Mouse (Mus musculus): Measurements from ENCODE around the gene Iqgap2. TPM values are rescaled to one million over a fixed set of nuclear protein-coding genes. Genes with fewer than 3 reads are reported as not detected.
A peak's percentile ranks its signal among the peaks of the same experiment; 100 is the strongest.

Gene Iqgap2
- polyA plus RNA-seq, 1 experiment = 0.06 TPM

- H3K36me3 ChIP-seq (ENCODE audit: control insufficient read depth, insufficient read depth) = no peaks in the 10 kb centered on the region
- H3K79me3 ChIP-seq (ENCODE audit: low read depth) = no peaks in the 10 kb centered on the region
- TF ChIP-seq CEBPB (IDR thresholded peaks at IDR 0.05; ENCODE audit: low read depth) (no peak), CTCF (IDR thresholded peaks at IDR 0.05; ENCODE audit: control insufficient read depth, insufficient read depth, insufficient read length) (peak; percentile 13)
- no peak overlapping the region for H3ac ChIP-seq (ENCODE audit: control insufficient read depth, insufficient read length, low read depth)
- no peaks in the 10 kb centered on the region for H3K79me2 ChIP-seq (ENCODE audit: control insufficient read depth, insufficient read depth)
- no peaks in the 10 kb centered on the region for H3K27me3 ChIP-seq (ENCODE audit: control insufficient read depth, insufficient read depth, insufficient read length)
- no peak overlapping the region for H3K4me3 ChIP-seq (ENCODE audit: insufficient read depth, poor library complexity, severe bottlenecking)
These were observed 145.2 kb downstream of the Iqgap2 start for GRCm38 (mm10) chr13:95746509-95746908.

GRCm38 (mm10) chr13:95745451-95745850 is 146.3 kb downstream of the Iqgap2 start:
- Histone ChIP-seq H3K4me3 (ENCODE audit: insufficient read depth, poor library complexity, severe bottlenecking) (no peak overlapping the region), H3K79me2 (ENCODE audit: control insufficient read depth, insufficient read depth) (no peaks in the 10 kb centered on the region), H3K27me3 (ENCODE audit: control insufficient read depth, insufficient read depth, insufficient read length) (no peaks in the 10 kb centered on the region), H3K36me3 (ENCODE audit: control insufficient read depth, insufficient read depth) (no peaks in the 10 kb centered on the region), H3K79me3 (ENCODE audit: low read depth) (no peaks in the 10 kb centered on the region), H3ac (ENCODE audit: control insufficient read depth, insufficient read length, low read depth) (no peak overlapping the region)
- no peak for TF ChIP-seq USF1 (IDR thresholded peaks at IDR 0.05; ENCODE audit: low read depth)

GRCm38 (mm10) chr13:95742881-95743466 is 148.7 kb downstream of the Iqgap2 start:
- Histone ChIP-seq H3ac (ENCODE audit: control insufficient read depth, insufficient read length, low read depth) (no peak overlapping the region), H3K27me3 (ENCODE audit: control insufficient read depth, insufficient read depth, insufficient read length) (no peaks in the 10 kb centered on the region), H3K79me3 (ENCODE audit: low read depth) (no peaks in the 10 kb centered on the region), H3K79me2 (ENCODE audit: control insufficient read depth, insufficient read depth) (no peaks in the 10 kb centered on the region), H3K36me3 (ENCODE audit: control insufficient read depth, insufficient read depth) (no peaks in the 10 kb centered on the region), H3K4me3 (ENCODE audit: insufficient read depth, poor library complexity, severe bottlenecking) (no peak overlapping the region)
- TF ChIP-seq MAX (IDR thresholded peaks at IDR 0.05) = no peak
- TF ChIP-seq CTCF (IDR thresholded peaks at IDR 0.05; ENCODE audit: control insufficient read depth, insufficient read depth, insufficient read length) = no peak
- TF ChIP-seq FOSL1 (IDR thresholded peaks at IDR 0.05; ENCODE audit: insufficient read depth, low read length, poor library complexity, severe bottlenecking) = no peak
- TF ChIP-seq MYOD1 (IDR thresholded peaks at IDR 0.05; ENCODE audit: control insufficient read depth, insufficient read length, low read depth) = no peak
- TF ChIP-seq MYOG (IDR thresholded peaks at IDR 0.05; ENCODE audit: control insufficient read depth, extremely low read depth, insufficient read length) = no peak
- TF ChIP-seq USF1 (IDR thresholded peaks at IDR 0.05; ENCODE audit: low read depth) = no peak
- no peak for TF ChIP-seq CEBPB (IDR thresholded peaks at IDR 0.05; ENCODE audit: low read depth)

- no peak overlapping the region for H3K4me3 ChIP-seq (ENCODE audit: insufficient read depth, poor library complexity, severe bottlenecking)
- no peak overlapping the region for H3ac ChIP-seq (ENCODE audit: control insufficient read depth, insufficient read length, low read depth)
- H3K79me3 ChIP-seq (ENCODE audit: low read depth) = no peaks in the 10 kb centered on the region
- H3K27me3 ChIP-seq (ENCODE audit: control insufficient read depth, insufficient read depth, insufficient read length) = no peaks in the 10 kb centered on the region
- H3K36me3 ChIP-seq (ENCODE audit: control insufficient read depth, insufficient read depth) = no peaks in the 10 kb centered on the region
- no peaks in the 10 kb centered on the region for H3K79me2 ChIP-seq (ENCODE audit: control insufficient read depth, insufficient read depth)
- no peak for TF ChIP-seq CEBPB (IDR thresholded peaks at IDR 0.05; ENCODE audit: low read depth)
- TF ChIP-seq MAX (IDR thresholded peaks at IDR 0.05) = no peak
- TF ChIP-seq USF1 (IDR thresholded peaks at IDR 0.05; ENCODE audit: low read depth) = no peak
- TF ChIP-seq MYOG (IDR thresholded peaks at IDR 0.05; ENCODE audit: control insufficient read depth, extremely low read depth, insufficient read length) = no peak
- TF ChIP-seq FOSL1 (IDR thresholded peaks at IDR 0.05; ENCODE audit: insufficient read depth, low read length, poor library complexity, severe bottlenecking) = no peak
- TF ChIP-seq CTCF (IDR thresholded peaks at IDR 0.05; ENCODE audit: control insufficient read depth, insufficient read depth, insufficient read length) = no peak
- no peak for TF ChIP-seq MYOD1 (IDR thresholded peaks at IDR 0.05; ENCODE audit: control insufficient read depth, insufficient read length, low read depth)
These were observed 149.7 kb downstream of the Iqgap2 start for GRCm38 (mm10) chr13:95741813-95742689.

GRCm38 (mm10) chr13:95739651-95740050 is 152.1 kb downstream of the Iqgap2 start:
- no peak overlapping the region for H3K4me3 ChIP-seq (ENCODE audit: insufficient read depth, poor library complexity, severe bottlenecking)
- no peak overlapping the region for H3ac ChIP-seq (ENCODE audit: control insufficient read depth, insufficient read length, low read depth)
- no peaks in the 10 kb centered on the region for H3K27me3 ChIP-seq (ENCODE audit: control insufficient read depth, insufficient read depth, insufficient read length)
- TF ChIP-seq CTCF (IDR thresholded peaks at IDR 0.05; ENCODE audit: control insufficient read depth, insufficient read depth, insufficient read length) (no peak), FOSL1 (IDR thresholded peaks at IDR 0.05; ENCODE audit: insufficient read depth, low read length, poor library complexity, severe bottlenecking) (no peak), MAX (IDR thresholded peaks at IDR 0.05) (no peak), MYOD1 (IDR thresholded peaks at IDR 0.05; ENCODE audit: control insufficient read depth, insufficient read length, low read depth) (no peak), USF1 (IDR thresholded peaks at IDR 0.05; ENCODE audit: low read depth) (no peak), MYOG (IDR thresholded peaks at IDR 0.05; ENCODE audit: control insufficient read depth, extremely low read depth, insufficient read length) (no peak), CEBPB (IDR thresholded peaks at IDR 0.05; ENCODE audit: low read depth) (no peak)
- no peaks in the 10 kb centered on the region for H3K36me3 ChIP-seq (ENCODE audit: control insufficient read depth, insufficient read depth)
- no peaks in the 10 kb centered on the region for H3K79me3 ChIP-seq (ENCODE audit: low read depth)
- H3K79me2 ChIP-seq (ENCODE audit: control insufficient read depth, insufficient read depth) = no peaks in the 10 kb centered on the region

- H3K79me3 ChIP-seq (ENCODE audit: low read depth) = no peaks in the 10 kb centered on the region
- H3ac ChIP-seq (ENCODE audit: control insufficient read depth, insufficient read length, low read depth) = no peak overlapping the region
- no peak overlapping the region for H3K4me3 ChIP-seq (ENCODE audit: insufficient read depth, poor library complexity, severe bottlenecking)
- H3K36me3 ChIP-seq (ENCODE audit: control insufficient read depth, insufficient read depth) = no peaks in the 10 kb centered on the region
- TF ChIP-seq MYOD1 (IDR thresholded peaks at IDR 0.05; ENCODE audit: control insufficient read depth, insufficient read length, low read depth) (no peak), FOSL1 (IDR thresholded peaks at IDR 0.05; ENCODE audit: insufficient read depth, low read length, poor library complexity, severe bottlenecking) (no peak), CTCF (IDR thresholded peaks at IDR 0.05; ENCODE audit: control insufficient read depth, insufficient read depth, insufficient read length) (no peak)
- no peaks in the 10 kb centered on the region for H3K79me2 ChIP-seq (ENCODE audit: control insufficient read depth, insufficient read depth)
- no peaks in the 10 kb centered on the region for H3K27me3 ChIP-seq (ENCODE audit: control insufficient read depth, insufficient read depth, insufficient read length)
These were observed 161.2 kb downstream of the Iqgap2 start for GRCm38 (mm10) chr13:95730491-95730890.

Data from C2C12 (cell line).